Mouse (Mus musculus) neural tube, embryonic 11.5 days (tissue): ENCODE data around the gene Slc35g1. TPM values are rescaled to one million over a fixed set of nuclear protein-coding genes. Genes with fewer than 3 reads are reported as not detected.
"Not testable (repeated sequence)": the region's sequence is repeated elsewhere in the genome, so short reads cannot be mapped to it uniquely, and the experiment has no call there.

Experiments used
- ATAC-seq: fragments of 200-750 bp; cut with Nextera tagmentation; 2 replicates; pipeline ENCODE4 v1.8.0; 2017; ENCODE audit warnings: moderate number of reproducible peaks, mild to moderate bottlenecking, moderate TSS enrichment, moderate library complexity; ENCODE audit not compliant: insufficient read depth, low FRiP score, low TSS enrichment
- DNase-seq: peaks from one replicate; pipeline ENCODE4 v3.0.0-alpha.2; 2015; ENCODE audit warnings: low spot score
- H3K27ac ChIP-seq: fragments of 300-500 bp; sonication (generic); 2 replicates; pipeline ENCODE4 v1.5.1; 2014; ENCODE audit warnings: low read depth, mild to moderate bottlenecking, low read length
- H3K27me3 ChIP-seq: fragments of 300-500 bp; sonication (generic); 2 replicates; pipeline ENCODE4 v1.6.1; 2014; ENCODE audit warnings: mild to moderate bottlenecking, low read length, mixed read lengths; ENCODE audit not compliant: control insufficient read depth, insufficient read depth
- H3K36me3 ChIP-seq: fragments of 300-500 bp; sonication (generic); 2 replicates; pipeline ENCODE4 v1.6.1; 2014; ENCODE audit warnings: mild to moderate bottlenecking, low read length, moderate library complexity, mixed read lengths; ENCODE audit not compliant: control insufficient read depth, insufficient read depth
- H3K4me1 ChIP-seq: fragments of 300-500 bp; sonication (generic); 2 replicates; pipeline ENCODE4 v1.6.1; 2014; ENCODE audit warnings: low read length, mixed read lengths; ENCODE audit not compliant: control insufficient read depth, insufficient read depth
- H3K4me2 ChIP-seq: fragments of 300-500 bp; sonication (generic); 2 replicates; pipeline ENCODE4 v1.6.1; 2014; ENCODE audit warnings: low read depth, mild to moderate bottlenecking, moderate library complexity
- H3K4me3 ChIP-seq: fragments of 300-500 bp; sonication (generic); 2 replicates; pipeline ENCODE4 v1.5.1; 2014; ENCODE audit warnings: low read depth, low read length
- H3K9ac ChIP-seq: fragments of 300-500 bp; sonication (generic); 2 replicates; pipeline ENCODE4 v1.6.1; 2014; ENCODE audit warnings: mild to moderate bottlenecking, low read length
- H3K9me3 ChIP-seq: fragments of 300-500 bp; sonication (generic); 2 replicates; pipeline ENCODE4 v1.6.1; 2016; ENCODE audit warnings: low read length; ENCODE audit not compliant: control insufficient read depth
- WGBS: fragments of 180-500 bp; shearing (Covaris S2); extraction: QIAGEN DNeasy Blood & Tissue Kit; methylation state at CpG from one replicate; pipeline ENCODE4 v1.1.7; 2014; 5-methylcytosine and 5-hydroxymethylcytosine counted together
- polyA plus RNA-seq: library from polyadenylated mRNA; unstranded; fragments of >200 nt; fragmentation: Nextera tagmentation; extraction: Ambion mirVana; gene quantifications from 2 replicates; pipeline ENCODE4 v1.2.1, GENCODE M21; 2014

Slc35g1 gene
- polyA plus RNA-seq, 1 experiment from 2014 or later, result 4.3 TPM

DNA sequence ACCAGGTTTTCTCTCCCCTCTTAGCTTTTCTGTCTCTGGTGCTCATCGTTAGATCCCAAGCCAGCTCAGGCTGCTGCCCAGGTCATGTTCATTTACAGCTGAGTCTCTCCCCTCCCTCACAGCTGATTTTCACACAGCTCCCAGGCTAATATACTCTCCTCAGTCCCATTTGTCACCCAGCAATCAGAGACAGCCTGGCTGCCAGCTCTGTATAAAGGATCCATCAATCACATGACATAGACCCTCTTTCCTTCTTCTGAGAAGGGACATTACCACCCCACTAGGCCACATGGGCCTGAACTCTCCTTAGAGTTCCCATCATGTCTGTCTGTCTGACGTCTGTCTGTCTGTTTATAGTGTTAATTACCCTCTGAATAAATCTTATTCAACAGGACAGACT lies 22.4 kb upstream of the Slc35g1 start:
- peak; percentile 38 for DNase-seq
- no peak overlapping the region for H3K4me3 ChIP-seq
- no peaks in the 10 kb centered on the region for H3K9me3 ChIP-seq
- WGBS, result 34% methylated on average over 2 of the region's 2 CpGs
- H3K4me2 ChIP-seq, result no peak overlapping the region
- no peak overlapping the region for H3K9ac ChIP-seq
- H3K36me3 ChIP-seq, result no peaks in the 10 kb centered on the region
- peak; percentile 45; the same call in 1 of the 2 replicates for ATAC-seq
- no peaks in the 10 kb centered on the region for H3K27me3 ChIP-seq
- no peak overlapping the region for H3K27ac ChIP-seq
- H3K4me1 ChIP-seq, result no peaks in the 10 kb centered on the region

DNA sequence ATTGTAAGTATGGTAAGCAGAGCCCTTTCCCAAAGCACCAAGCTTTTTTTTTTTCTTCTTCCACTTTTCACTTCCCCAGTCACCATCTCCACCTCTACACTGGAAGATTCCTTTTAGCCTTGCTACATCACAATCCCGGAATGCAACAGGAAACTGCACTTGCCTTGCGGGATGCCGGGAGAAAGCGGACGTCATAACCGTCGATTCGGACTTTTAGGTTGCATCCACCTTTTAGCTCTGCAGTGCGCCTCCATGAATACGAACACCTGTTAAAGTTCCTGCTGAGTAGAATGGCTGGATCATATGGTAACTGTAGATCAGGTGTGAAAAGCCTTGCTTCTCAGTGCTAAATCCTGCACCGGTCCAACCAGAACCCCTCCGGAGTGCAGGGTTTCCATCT lies 12.0 kb upstream of the Slc35g1 start:
- Histone ChIP-seq H3K9me3 (no peaks in the 10 kb centered on the region), H3K27me3 (no peaks in the 10 kb centered on the region), H3K4me3 (no peak overlapping the region), H3K4me2 (no peak overlapping the region), H3K27ac (no peak overlapping the region), H3K9ac (no peak overlapping the region), H3K36me3 (no peaks in the 10 kb centered on the region), H3K4me1 (no peaks in the 10 kb centered on the region)
- DNase-seq (no peak), ATAC-seq (no peak)
- 88% methylated on average over 12 of the region's 12 CpGs for WGBS

DNA sequence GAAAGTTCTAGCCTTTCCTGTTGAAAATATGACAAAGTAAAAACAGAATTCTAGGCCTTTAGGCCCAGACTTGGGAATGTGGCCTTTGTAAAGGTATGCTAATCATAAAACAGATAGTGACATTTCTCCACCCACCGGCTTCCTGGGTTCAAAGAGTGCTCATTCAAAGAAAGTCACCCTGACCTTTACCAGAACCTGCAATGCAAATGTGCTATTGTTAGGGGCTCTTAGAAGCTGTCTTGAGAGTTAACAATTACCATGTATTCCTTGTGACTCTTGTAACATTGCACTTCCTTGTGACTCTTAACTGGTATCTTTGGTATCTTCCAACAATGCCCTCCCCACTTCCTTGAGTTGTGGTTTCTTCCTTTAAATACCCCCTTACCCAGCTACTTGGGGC lies 8.8 kb upstream of the Slc35g1 start:
- H3K4me2 ChIP-seq, H3K4me1 ChIP-seq, ATAC-seq, H3K27me3 ChIP-seq, H3K9me3 ChIP-seq, H3K27ac ChIP-seq, DNase-seq, H3K4me3 ChIP-seq, H3K36me3 ChIP-seq, H3K9ac ChIP-seq: not testable (repeated sequence)
- 75% methylated on average over 1 of the region's 1 CpGs for WGBS

DNA sequence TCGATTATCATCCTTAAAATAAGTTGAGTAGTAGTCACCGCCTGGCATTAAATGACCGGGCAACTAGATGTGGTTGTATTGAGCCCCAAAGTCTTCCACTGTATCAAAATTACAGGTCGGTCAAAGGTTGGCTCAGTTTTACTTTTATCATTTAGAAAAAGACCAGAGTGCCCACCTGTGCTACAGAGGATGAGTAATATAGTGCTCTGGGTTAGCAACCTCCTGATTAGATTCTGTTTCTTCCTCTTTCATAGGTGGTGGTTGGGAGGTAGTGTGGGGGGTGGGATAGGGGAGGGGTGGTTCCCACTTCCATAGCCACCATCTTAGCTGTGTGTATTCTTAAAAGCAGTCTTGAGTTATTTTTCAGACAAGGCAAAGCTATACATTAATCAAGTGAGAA lies 7.9 kb upstream of the Slc35g1 start:
- 93% methylated on average over 4 of the region's 4 CpGs for WGBS
- H3K36me3 ChIP-seq, result no peaks in the 10 kb centered on the region
- no peaks in the 10 kb centered on the region for H3K27me3 ChIP-seq
- H3K9ac ChIP-seq, result no peak overlapping the region
- H3K27ac ChIP-seq, result no peak overlapping the region
- H3K4me2 ChIP-seq, result no peak overlapping the region
- no peaks in the 10 kb centered on the region for H3K9me3 ChIP-seq
- ATAC-seq, result no peak
- no peak overlapping the region for H3K4me3 ChIP-seq
- no peak for DNase-seq
- H3K4me1 ChIP-seq, result no peaks in the 10 kb centered on the region

DNA sequence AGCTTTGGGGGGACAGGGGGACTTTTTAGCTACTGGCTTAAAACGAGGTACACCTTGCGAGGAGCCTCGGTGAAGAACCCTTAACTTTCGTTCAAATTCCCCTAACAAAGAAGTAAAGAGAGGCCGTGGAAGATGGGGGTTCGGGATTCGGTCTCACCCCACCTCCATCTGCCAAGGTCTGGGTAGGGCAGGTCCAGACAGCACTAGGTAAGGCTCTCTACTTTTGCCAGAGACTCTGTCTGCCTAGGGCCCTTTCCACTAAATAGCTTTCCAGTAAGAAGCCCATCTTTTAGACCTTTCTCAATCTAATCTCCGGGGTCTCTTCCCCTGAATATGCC lies 822 bp downstream of the Slc35g1 start:
- H3K4me2 ChIP-seq, result peak overlapping the region; percentile 74
- 21% methylated on average over 8 of the region's 8 CpGs for WGBS
- H3K9ac ChIP-seq, result no peak overlapping the region
- ATAC-seq (no peak), DNase-seq (peak; percentile 17)
- H3K4me1 ChIP-seq, result 0 out of 2 replicates have a peak, but pooled peaks cover 6% of the 10 kb centered on the region
- no peak overlapping the region for H3K27ac ChIP-seq
- peak overlapping the region; percentile 67 for H3K4me3 ChIP-seq
- H3K9me3 ChIP-seq, result no peaks in the 10 kb centered on the region
- no peaks in the 10 kb centered on the region for H3K36me3 ChIP-seq
- H3K27me3 ChIP-seq, result no peaks in the 10 kb centered on the region

DNA sequence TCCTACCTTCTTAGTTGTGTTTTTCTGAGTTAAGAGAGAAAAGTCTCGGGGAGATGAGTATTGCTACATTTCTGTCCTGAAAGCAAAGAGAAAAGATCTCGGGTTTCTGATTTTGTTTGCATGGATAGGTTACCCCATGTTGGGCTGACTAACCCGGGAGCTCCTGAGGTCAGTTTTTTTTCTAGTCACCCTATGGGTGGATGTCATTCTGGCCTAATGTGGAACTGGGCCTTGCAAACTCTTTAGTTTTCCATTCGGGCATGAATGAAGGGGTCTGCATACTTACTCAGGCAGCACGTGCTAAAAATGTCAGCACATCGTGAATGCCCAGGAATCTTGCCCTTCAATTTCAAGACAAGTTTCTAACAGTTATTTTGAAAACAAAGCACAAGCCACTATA lies 1.2 kb downstream of the Slc35g1 start:
- no peak for DNase-seq
- peak overlapping the region; percentile 74 for H3K4me2 ChIP-seq
- no peak overlapping the region for H3K27ac ChIP-seq

DNA sequence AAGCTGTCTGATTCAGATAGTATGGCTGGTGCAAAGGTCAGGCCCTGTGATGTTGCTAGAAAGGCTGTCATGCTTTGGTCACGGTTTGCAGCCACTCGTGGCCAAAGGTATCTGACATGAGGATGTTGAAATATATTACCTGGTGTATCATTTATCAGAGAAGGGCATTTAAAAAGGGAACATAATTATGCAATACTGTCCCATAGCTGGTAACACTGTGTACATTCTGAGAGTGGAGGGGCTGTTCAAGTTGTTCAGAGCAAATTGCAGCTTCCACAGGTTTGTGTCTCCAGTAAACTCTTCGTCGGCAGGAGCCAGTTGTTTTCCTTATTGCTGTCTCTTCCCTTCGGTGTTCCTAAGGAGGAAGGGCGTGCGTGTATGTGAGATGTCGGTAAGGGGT lies 3.2 kb downstream of the Slc35g1 start:
- WGBS, result 88% methylated on average over 8 of the region's 8 CpGs
- H3K4me1 ChIP-seq, result 0 out of 2 replicates have a peak, but pooled peaks cover 6% of the 10 kb centered on the region
- no peak overlapping the region for H3K27ac ChIP-seq
- no peaks in the 10 kb centered on the region for H3K27me3 ChIP-seq
- H3K4me3 ChIP-seq, result no peak overlapping the region
- no peak overlapping the region for H3K9ac ChIP-seq
- DNase-seq (no peak), ATAC-seq (no peak)
- no peaks in the 10 kb centered on the region for H3K9me3 ChIP-seq
- no peak overlapping the region for H3K4me2 ChIP-seq
- no peaks in the 10 kb centered on the region for H3K36me3 ChIP-seq

More for the DNA sequence above, 1.2 kb downstream of the Slc35g1 start:
- H3K27me3 ChIP-seq, result no peaks in the 10 kb centered on the region
- no peaks in the 10 kb centered on the region for H3K9me3 ChIP-seq
- H3K9ac ChIP-seq, result no peak overlapping the region
- 35% methylated on average over 6 of the region's 6 CpGs for WGBS
- no peak for ATAC-seq
- no peaks in the 10 kb centered on the region for H3K36me3 ChIP-seq
- no peak overlapping the region; the same call in 1 of the 2 replicates for H3K4me3 ChIP-seq
- 0 out of 2 replicates have a peak, but pooled peaks cover 6% of the 10 kb centered on the region for H3K4me1 ChIP-seq

DNA sequence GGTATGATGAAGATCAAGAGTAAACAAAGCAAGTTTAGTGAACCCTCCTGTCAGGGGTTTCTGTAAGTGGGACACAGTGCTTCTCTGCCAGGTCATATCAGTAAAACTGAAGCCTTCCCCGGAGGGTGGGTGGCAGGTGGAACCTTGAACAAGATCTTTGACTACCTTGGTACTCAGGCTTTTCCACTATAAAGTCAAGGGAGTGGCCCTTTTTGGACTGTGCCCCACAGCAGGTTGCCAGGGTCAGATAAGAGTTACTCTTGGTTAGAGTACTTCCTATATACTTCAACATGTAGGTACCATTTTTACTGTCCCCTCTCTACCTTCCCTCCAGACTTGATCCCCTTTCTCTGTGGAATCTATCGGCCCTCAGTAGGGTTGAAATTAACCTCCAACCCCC lies 5.1 kb downstream of the Slc35g1 start:
- Histone ChIP-seq H3K36me3 (no peaks in the 10 kb centered on the region), H3K4me3 (no peak overlapping the region), H3K9me3 (no peaks in the 10 kb centered on the region), H3K27ac (no peak overlapping the region), H3K27me3 (no peaks in the 10 kb centered on the region), H3K4me2 (no peak overlapping the region), H3K4me1 (0 out of 2 replicates have a peak, but pooled peaks cover 6% of the 10 kb centered on the region), H3K9ac (no peak overlapping the region)
- 97% methylated on average over 2 of the region's 2 CpGs for WGBS
- ATAC-seq, result no peak
- no peak for DNase-seq

DNA sequence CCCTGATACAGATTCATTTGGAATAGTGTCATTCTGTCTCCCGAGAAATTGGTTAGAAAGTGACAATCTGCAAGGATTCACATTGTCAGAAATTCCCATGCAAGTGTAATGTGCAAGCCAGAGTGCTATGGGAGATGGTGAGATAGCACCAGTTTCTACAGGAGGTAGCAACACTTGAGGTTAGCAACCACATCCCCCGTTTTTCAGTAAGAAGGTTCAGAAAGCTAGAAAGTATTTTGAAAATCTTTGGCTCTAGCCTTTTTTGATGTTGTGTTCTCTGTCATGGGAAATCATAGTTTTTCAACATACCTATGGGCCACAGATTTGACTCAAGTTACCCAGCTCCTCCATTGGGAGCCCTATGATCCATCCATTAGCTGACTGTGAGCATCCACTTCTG lies 5.6 kb downstream of the Slc35g1 start:
- Histone ChIP-seq H3K27ac (no peak overlapping the region), H3K9me3 (no peaks in the 10 kb centered on the region), H3K4me3 (no peak overlapping the region), H3K27me3 (no peaks in the 10 kb centered on the region), H3K4me1 (0 out of 2 replicates have a peak, but pooled peaks cover 6% of the 10 kb centered on the region), H3K36me3 (no peaks in the 10 kb centered on the region), H3K9ac (no peak overlapping the region), H3K4me2 (no peak overlapping the region)
- 85% methylated on average over 2 of the region's 2 CpGs for WGBS
- ATAC-seq, result no peak
- DNase-seq, result no peak
